Mouse (Mus musculus): ENCODE measurements around the gene Gm5861.
"Not testable (repeated sequence)": the region's sequence is repeated elsewhere in the genome, so short reads cannot be mapped to it uniquely, and the experiment has no call there.

The Gm5861 gene

GRCm38 (mm10) chr5:11182772-11183171, at the start of gene Gm5861:
TSS of gene Gm5861 (plus strand) at chr5:11183072.
- DNase-seq (ENCODE audit: low spot score in 2 of 2) = not testable (repeated sequence)

GRCm38 (mm10) chr5:11138031-11138430, 44.8 kb upstream of the Gm5861 start:
- not testable (repeated sequence) for DNase-seq (ENCODE audit: low spot score in 2 of 2)

Measured in thymus, postnatal 10 days (tissue).